Mouse (Mus musculus): ENCODE data around the gene Cacng7.

- TF ChIP-seq CTCF (IDR thresholded peaks at IDR 0.05; ENCODE audit: borderline replicate concordance, control insufficient read depth, extremely low read depth, insufficient read depth, low read length, poor library complexity) (no peak), POLR2A (IDR thresholded peaks at IDR 0.05; ENCODE audit: control insufficient read depth, extremely low read depth, insufficient read depth, low read length, poor library complexity) (no peak)
Observed at GRCm38 (mm10) chr7:3348326-3348725, 15.6 kb downstream of the Cacng7 start.
